Mouse (Mus musculus): ENCODE data around the gene Usp6nl. TPM values are rescaled to one million over a fixed set of nuclear protein-coding genes. Genes with fewer than 3 reads are reported as not detected.

Gene Usp6nl
- total RNA-seq (2014; fragmentation: Nextera tagmentation) (8.3 and 15.5 TPM in 2 replicates), total RNA-seq (2017) (9.7 and 10.4 TPM in 2 replicates)

DNA sequence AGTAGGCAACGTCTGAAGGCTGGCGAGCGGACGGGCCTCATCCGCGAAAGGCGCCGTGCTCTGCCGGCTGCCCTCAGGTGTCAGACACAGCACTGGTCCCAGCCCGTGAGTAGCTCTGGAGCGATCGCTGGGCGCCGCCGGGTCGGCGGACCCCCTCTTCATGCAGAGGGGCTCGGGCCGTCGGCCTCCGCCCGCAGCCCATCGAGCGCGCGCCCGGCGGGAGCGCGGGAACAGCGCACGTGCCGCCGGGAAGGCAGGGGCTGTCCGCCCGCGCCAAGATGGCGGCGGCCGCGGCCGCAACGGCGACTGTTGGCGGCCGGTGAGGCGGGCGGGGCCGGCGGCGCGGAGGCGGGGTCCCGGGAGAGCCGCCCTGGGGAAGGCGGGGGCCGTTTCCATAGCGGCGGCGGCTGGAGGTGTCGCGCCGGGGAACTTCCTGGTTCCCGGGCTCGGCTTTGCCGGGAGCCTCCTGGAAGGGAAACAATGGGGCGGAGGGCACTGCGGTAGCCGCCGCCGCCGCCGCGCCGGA is at the start of gene Usp6nl:
Gene Usp6nl, plus strand, starts transcription at position 292 of the 526 bp plus-strand sequence.
- ATAC-seq (replicated peaks; ENCODE audit: poor library complexity, severe bottlenecking): peak; percentile 85

DNA sequence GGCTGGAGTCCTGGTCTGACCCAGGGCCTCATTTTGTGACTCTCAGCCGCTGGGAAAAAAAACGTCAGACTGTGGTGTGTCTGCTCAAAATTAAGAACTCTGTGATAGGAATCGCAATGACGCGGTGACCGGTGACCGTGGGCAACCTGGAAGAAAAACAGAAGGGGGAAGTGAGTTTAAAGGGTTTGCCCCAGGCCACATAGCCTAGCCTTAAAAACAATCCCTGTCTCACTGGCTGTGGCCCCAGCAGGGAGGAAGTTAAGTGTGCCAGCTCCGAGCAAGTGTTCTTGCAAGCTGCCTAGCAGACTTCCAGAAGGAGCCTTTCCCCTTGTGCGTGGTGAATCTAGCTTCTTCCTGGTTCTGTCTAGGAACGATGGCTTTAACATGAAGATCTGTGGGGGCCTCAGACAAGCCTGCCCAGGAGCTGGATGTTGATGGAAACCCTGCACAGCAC is 49.0 kb upstream of the Usp6nl start:
- peak; percentile 95 for ATAC-seq (replicated peaks; ENCODE audit: poor library complexity, severe bottlenecking)

DNA sequence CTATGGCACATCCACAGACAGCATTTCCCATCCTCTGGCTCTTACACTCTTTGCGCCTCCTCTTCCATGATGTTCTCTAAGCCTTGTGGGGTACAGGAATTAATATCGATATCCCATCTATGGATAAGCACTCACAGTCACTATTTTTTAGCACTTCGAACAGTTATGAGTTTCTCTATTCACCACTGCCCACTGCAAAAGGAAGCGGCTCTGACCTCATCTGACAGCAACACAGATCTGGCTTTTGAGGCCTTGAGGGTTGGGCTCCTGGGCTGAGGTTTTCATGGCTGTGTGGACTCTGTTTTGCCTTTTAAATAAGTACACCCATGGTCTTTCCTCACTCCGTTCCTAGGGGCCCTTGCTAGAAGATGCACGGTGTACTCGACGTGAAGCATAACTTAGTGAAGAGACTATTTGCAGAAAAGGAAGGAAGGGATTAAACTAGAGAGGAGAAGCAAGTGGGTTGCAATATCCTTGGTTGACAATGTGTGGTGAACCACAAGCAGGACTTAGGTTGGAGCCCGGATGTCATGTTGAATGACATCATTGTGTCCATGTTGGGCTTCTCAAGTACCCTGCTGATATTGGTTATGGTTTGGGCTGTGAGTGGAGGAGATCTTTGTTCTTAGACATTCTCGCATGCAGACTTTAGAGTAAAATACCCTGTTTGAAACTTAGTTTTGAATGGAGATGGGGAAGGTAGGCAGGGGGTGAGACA is 43.5 kb upstream of the Usp6nl start:
- ATAC-seq (replicated peaks; ENCODE audit: poor library complexity, severe bottlenecking): peak; percentile 95

DNA sequence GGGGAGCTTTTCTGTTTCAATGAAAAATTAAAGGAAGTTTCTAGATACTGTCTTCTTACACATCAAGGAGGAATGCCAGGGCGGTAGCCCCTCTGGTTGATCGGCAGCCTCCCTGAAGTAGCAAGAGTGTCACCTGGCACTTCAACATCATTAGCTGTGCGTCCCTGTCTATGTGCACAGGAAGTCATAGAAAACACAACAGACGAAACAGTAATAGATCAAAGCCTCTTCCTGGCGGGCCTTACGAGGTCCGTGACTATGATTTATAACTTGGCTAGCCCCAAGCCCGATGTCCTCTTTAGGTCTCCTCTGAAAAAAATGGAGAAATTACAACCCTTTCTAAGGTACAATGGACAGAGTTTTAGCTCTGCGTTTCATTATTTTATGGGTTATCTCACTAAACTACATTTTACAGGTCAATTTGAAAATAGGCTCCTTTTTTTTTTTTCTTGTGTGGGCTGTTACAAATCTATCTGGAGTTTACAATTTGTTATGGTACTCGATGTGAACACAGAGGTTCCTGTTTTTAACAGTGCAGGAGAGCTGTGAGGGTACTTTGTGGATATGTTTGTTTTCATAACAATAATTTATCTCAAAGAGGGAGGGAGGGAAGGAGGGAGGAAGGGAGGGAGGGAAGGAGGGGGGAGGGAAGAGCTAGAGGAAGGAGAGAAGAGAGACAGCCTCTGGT is 42.7 kb upstream of the Usp6nl start:
- peak; percentile 21; the same call in 1 of the 2 replicates for ATAC-seq (replicated peaks; ENCODE audit: poor library complexity, severe bottlenecking)

DNA sequence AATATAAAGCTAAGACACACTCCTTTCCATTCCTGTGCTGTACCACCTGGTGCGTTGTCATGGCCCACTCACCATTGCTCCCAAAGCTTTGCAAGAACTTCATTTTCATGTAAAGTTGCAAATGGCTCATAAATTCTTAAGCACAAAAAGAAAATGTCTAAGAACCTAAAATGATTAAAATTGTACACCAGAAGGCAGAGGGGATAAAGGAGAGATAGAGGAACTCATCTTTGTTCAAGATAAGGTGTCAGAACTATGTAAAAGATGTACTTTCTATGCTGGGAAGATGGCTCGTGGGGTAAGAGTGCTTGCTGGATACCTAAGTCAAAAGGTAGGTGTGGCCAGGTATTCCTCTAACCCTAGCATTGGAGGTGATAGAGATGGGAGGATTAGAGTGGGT is 38.9 kb upstream of the Usp6nl start:
- no peak for ATAC-seq (replicated peaks; ENCODE audit: poor library complexity, severe bottlenecking)

DNA sequence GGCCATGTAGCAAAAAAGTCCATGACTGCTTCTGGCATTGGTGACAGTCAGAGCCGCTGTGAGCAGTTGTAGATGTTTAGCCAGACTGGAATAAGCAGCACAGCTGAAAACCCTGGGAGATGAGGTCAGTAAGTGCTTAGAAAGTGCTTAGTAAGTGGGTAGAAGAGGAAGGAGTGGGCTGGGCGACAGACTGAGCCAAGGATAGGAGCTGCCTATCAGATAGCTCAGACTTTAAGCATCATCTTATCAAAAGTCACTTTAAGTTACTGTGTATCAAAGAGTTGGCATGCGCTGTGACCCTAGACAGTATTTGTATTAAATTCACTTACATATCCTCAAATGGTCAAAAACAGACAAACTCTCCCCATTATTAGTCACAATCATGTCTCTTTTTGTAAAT is 37.7 kb upstream of the Usp6nl start:
- peak; percentile 43; the same call in 1 of the 2 replicates for ATAC-seq (replicated peaks; ENCODE audit: poor library complexity, severe bottlenecking)

DNA sequence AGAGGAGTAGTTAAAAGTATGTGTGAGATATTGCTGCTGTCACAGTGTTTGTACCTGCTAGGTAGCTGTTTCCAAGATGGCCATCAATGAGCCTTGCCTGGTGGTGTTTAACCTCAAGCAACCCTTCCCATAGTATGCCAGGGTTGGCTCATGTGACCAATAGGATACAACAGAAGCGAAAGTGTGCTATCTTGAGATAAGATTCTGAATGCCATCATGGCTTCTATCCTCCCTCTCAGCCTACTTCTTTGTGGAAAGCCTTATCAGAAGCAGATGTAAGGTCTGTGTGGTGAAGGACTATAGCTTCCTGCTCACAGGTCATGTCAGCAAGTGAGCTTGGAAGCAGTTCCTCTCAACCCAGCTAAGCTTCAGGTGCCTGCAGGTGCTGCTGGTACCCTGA is 36.7 kb upstream of the Usp6nl start:
- peak; percentile 25; the same call in 1 of the 2 replicates for ATAC-seq (replicated peaks; ENCODE audit: poor library complexity, severe bottlenecking)

DNA sequence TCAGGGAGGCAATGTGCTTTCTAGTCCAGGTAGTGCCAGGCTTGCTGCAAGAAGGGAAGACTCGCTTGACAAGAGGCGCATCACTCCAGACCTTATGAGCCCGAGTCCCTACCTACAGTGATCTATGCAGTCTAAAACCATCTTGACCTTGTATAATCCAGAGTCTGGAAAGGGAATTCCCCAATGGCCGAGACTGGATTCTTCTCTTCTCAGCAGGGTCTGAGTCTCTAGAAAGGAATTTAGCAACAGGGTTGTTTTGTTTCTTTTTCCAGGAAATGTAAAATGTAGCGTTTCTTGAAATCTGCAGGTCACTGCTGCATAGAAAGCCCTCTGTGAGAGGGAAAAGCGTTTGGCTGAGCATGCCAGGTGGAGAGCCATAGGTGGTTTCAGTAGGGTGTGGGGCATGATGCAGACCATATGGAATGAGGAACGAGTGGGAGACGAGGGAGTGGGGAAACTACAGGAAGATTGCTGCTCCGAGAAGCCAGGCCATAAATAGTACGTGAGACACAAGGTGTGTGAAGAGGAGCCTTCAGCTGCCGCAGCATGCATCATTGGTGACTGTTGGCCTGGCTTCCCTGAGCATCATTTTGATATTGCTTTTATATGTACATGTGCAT is 28.5 kb upstream of the Usp6nl start:
- ATAC-seq (replicated peaks; ENCODE audit: poor library complexity, severe bottlenecking): no peak

DNA sequence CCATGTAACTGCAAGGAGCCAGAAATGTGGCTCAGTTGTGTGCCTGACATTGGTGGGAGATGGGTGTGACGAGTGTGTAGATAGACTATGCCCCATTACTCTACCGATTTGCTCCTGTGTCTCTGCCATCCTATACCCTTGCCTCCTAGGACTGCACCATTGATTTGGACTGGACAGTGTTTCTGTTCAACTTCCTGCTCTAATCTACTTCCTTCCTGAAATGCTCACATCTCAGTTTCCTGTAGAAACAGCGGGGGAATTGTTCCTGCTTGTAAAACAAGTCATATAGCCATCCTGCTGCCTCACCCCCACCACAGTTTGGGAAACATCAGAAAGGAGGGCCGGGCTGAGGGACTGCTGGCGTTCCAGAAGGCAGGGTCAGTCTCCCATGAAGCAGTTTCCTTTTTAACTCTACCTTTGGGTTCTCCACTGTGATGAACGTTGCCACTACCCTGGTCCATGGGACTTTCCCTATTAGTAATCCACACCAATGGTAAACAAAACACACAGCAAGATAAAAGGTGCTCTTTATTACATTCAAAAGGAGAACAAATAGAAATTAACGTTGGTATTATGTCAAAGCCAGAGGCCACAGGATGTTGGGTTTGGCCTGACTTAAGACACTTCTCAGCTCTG is 27.4 kb upstream of the Usp6nl start:
- peak; percentile 63 for ATAC-seq (replicated peaks; ENCODE audit: poor library complexity, severe bottlenecking)

DNA sequence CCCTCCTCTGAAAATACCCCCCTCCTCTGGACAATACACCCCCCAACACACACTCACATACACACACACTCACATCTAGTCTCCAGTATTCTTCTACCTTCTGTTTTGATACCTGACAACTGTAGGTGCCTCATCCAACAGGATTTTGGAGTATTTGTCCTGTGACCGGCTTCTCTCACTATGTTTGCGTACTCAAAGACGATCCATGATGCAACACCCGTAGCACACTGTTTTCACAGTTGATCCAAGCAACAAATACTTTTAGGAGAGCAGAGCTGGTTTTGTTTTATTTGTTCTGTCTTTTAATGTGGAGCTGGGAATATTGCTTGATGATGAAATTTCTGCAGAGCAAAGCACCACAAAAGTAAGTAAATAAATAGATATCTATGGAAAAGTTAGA is 17.7 kb upstream of the Usp6nl start:
- ATAC-seq (replicated peaks; ENCODE audit: poor library complexity, severe bottlenecking): no peak

DNA sequence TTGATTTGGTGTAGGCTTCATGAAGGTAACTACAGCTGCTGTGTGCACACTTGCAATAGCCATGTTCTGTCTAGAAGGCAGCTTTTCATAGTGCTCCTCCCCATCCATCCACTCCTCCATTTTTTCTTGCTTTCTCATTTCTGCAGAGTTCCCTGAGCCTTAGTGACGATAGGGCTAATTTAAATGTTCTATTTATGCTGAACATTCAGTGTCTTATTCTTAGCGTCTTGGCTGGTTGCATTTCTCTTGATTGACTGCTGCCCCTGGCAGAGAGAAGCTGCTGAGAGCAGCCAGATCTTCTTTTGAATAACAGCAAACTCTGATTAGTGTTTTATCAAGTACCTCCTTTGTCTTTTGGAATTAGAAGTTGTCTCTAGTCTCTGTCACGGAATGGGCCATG is 15.6 kb upstream of the Usp6nl start:
- ATAC-seq (replicated peaks; ENCODE audit: poor library complexity, severe bottlenecking): no peak

DNA sequence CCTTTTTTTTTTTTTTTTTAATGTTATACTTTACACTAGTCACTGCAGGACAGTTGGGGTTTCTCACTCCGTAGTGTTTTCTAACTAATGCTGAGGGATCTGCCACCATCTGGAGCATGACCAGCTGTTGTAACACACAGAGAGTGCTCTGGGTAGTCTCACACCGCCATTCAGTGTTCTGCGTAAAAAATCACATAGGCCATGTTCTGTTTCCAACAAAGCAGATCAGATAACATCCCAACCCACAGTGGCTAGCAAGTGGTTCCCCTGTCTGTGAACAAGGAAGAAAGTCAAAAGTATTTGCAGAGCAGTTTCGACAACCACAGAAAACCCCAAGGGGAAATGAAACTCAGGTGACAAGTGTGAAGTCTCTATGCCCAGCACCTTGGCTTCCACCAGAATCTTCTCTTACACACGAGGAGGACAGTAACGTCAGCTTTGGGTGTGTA is 13.1 kb upstream of the Usp6nl start:
- peak; percentile 87 for ATAC-seq (replicated peaks; ENCODE audit: poor library complexity, severe bottlenecking)

DNA sequence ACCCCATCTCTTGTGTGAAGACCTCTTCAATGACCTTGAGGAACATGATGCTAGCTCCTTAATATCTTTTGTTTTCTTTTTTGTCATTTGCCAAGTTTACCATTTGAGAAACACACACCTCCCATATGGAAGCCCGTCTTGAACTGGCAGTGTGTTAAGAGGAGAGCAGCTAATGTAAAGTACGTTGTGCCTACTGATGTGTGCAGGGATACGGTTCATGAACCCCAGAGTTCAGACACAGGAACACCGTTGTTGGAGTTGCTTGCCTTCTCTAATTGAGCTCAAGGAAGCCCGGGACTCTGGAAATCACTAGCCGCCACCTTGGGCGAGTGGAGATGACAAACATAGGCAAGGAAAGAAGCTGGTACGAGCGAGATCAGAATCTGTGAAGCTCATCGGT is 9.7 kb upstream of the Usp6nl start:
- no peak for ATAC-seq (replicated peaks; ENCODE audit: poor library complexity, severe bottlenecking)

DNA sequence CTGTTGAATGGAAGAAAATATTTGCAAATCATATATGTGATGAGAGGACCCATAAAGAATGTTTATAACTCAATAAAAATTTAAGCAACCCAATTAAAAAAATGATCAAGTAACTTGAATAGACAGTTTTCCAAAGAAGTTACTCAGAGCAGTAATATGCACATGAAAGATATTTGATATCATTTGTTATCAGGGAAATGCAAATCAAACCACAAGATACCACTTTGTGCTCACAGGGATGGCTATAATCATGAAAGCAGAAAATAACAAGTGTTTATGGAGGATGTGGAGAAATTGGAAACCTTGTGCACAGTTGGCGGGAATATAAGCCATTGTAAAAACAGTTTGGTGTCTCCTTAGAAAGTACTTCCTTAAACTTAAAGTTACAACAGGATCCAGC is 8.7 kb upstream of the Usp6nl start:
- ATAC-seq (replicated peaks; ENCODE audit: poor library complexity, severe bottlenecking): no peak

DNA sequence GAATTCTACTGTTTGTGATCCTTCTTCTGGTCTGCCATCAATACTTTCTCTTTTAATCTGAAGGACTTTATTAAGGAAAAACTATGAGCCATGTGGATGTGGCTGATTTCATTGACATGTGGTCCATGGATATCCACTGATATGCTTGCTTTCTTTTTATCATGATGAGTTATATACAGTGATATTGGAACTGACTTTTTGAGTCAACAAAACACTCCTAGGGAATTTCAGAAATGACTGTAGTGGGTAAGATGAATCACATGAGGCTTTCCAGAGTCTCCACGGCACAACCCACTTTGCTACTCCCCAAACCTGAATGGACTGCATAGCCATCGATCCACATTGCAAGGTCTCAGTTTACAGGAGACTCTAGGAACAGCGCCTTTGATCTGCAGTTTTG is 2.3 kb upstream of the Usp6nl start:
- no peak for ATAC-seq (replicated peaks; ENCODE audit: poor library complexity, severe bottlenecking)

DNA sequence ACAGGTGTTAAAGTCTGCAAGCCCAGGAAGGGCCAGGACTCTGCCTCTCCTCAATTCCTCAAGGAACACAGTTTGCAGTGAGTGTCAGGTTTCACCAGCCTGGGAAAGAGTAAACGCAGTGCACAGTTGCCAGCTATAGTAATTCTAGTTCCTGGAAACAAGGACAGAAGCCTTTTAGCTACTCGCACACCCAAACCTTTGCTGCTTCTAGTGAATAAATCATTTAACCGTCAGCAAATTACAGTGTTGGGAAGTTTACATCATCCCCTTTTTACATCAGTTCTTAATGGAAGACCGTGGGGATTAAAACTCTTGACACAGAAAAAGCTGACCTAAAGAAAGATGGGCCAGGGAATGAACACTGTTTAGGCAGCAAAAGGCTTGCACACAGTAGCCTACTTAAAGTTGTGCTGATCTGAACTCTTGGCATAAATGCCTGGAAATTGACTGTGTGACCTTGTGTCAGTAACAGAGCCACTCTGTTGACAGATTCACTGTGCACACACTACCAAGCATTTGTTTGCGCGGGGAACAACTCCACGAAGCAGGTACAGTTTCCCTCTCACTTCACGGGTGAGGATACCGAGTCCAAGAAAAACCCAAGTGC is 595 bp upstream of the Usp6nl start:
- peak; percentile 7 for ATAC-seq (replicated peaks; ENCODE audit: poor library complexity, severe bottlenecking)

DNA sequence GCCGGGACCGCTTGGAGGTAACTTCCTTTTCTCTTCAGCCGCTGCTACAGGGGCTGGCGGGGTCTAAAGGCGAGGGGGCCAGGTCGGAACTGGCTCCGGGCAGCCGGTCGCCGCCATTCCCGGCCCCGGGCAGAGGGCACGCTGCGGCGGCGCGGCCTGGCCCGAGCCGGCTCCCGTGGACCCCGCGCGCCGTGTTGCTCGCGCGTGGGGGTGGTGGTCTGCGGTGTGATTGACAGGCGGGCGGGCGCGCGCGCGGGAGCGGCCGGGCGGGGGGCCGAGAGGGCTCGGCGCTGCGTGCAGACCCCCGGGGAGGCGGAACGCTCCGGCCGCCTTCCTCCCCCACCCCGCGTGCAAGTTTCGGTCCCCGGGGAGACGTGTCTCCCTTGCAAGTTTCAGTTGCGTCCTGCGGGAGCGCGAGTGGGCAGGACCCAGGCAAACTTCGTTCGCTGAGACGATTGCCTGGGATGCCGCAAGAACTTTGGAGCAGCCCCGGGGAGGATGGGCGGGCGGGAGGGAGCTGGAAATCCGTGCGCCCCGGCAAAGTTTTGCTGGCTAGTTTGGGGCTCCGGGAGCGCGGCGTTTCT is 563 bp downstream of the Usp6nl start:
- peak; percentile 58 for ATAC-seq (replicated peaks; ENCODE audit: poor library complexity, severe bottlenecking)

DNA sequence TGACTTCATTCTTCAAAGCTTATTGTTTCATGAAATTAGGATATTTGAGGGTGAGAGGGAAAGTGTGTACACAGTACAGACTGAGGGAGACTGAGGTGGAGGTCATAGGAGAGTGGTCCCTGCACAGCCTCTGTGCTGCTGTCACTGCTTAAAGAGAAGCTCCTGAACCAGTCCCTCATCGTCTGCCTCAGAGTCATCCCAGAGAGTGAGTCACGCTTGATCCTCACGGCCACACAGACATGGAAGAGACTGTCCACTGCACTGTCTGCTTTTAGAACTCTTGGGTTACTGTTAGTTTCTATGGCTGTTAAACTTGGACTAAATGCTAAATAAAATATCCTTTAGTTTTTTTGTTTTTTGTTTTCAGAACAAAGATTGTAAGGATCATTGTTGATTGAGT is 3.2 kb downstream of the Usp6nl start:
- ATAC-seq (replicated peaks; ENCODE audit: poor library complexity, severe bottlenecking): no peak

DNA sequence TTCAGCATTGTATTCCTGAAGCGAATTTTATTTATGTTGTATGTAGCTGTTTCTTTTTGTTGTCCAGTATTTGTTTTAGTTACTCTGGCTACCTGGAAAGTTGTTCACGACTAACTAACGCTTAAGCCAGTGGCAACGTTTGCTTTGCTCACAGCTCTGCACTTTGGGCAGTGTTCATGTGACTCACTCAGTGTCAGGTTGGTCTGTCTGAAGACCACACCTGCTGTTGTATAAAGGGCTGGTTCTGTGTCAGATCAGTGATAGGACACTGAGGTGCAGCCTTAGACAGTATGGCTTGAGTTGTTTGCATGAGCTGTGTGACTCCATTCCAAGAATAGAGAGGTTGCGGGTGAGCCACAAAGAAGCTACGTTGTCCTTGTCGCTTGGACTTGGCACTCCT is 6.5 kb downstream of the Usp6nl start:
- ATAC-seq (replicated peaks; ENCODE audit: poor library complexity, severe bottlenecking): no peak

DNA sequence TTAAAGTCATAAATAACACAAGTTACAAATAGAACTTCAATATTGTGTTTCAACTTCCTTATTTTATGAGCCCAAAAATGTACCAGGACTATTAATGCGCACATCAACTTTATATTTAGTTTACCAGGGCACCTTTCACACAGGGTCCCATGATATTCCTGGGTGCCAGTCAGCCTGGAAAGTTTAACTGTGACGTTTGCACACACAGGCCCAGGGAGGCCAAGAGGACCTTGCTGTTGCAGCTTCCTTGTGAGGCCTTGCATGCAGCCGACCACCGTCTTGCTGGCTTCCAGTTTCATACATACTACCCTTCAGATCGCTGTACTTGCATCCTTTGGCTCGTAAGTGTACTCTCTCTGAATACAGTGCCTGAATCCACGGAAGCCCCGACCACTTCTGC is 8.3 kb downstream of the Usp6nl start:
- ATAC-seq (replicated peaks; ENCODE audit: poor library complexity, severe bottlenecking): peak; percentile 49
